Mouse (Mus musculus): ENCODE measurements around the gene Acox1. TPM values are rescaled to one million over a fixed set of nuclear protein-coding genes. Genes with fewer than 3 reads are reported as not detected.

Acox1 gene
- polyA plus RNA-seq, 1 experiment from 2014 or later = 98.9 TPM

- ATAC-seq = peak; percentile 95
- peak; percentile 90 for TF ChIP-seq CTCF (IDR thresholded peaks at IDR 0.05; ENCODE audit: low read depth)
- WGBS = under 1% methylated on average over 54 of the region's 60 CpGs
- H3K9ac ChIP-seq (ENCODE audit: low read depth, low read length) = peak within 1 kb of the TSS; percentile 51
- H3K4me2 ChIP-seq (replicated peaks; ENCODE audit: low read depth) = peak within 1 kb of the TSS; percentile 83
- peak within 1 kb of the TSS; percentile 17 for H3K27ac ChIP-seq (ENCODE audit: low read depth, low read length)
- no peaks in the 10 kb centered on the region for H3K4me1 ChIP-seq (replicated peaks; ENCODE audit: control insufficient read depth, insufficient read depth, low read length)
- H3K27me3 ChIP-seq (replicated peaks; ENCODE audit: control insufficient read depth, insufficient read depth, low read length) = no peaks in the 10 kb centered on the region
- H3K9me3 ChIP-seq (ENCODE audit: control insufficient read depth) = no peaks in the 10 kb centered on the region
- H3K36me3 ChIP-seq (ENCODE audit: control insufficient read depth, insufficient read depth) = peaks cover 26% of the 10 kb centered on the region; the same call in 1 of the 2 replicates
- H3K4me3 ChIP-seq (ENCODE audit: low read depth, low read length) = peak within 1 kb of the TSS; percentile 89
Measured at GRCm38 (mm10) chr11:116138468-116139138, 60.2 kb downstream of the Acox1 start, which contains the start of gene Mrpl38. Gene Mrpl38 (minus strand): TSS chr11:116138868.

- 1% methylated on average over 20 of the region's 20 CpGs for WGBS
- ATAC-seq = no peak
- Histone ChIP-seq H3K4me2 (replicated peaks; ENCODE audit: low read depth) (peak overlapping the region; percentile 83), H3K4me3 (ENCODE audit: low read depth, low read length) (peak overlapping the region; percentile 89), H3K27me3 (replicated peaks; ENCODE audit: control insufficient read depth, insufficient read depth, low read length) (no peaks in the 10 kb centered on the region), H3K9me3 (ENCODE audit: control insufficient read depth) (no peaks in the 10 kb centered on the region), H3K27ac (ENCODE audit: low read depth, low read length) (peak overlapping the region; percentile 17), H3K9ac (ENCODE audit: low read depth, low read length) (peak overlapping the region; percentile 51), H3K4me1 (replicated peaks; ENCODE audit: control insufficient read depth, insufficient read depth, low read length) (no peaks in the 10 kb centered on the region), H3K36me3 (ENCODE audit: control insufficient read depth, insufficient read depth) (peaks cover 27% of the 10 kb centered on the region; the same call in 1 of the 2 replicates)
- TF ChIP-seq CTCF (IDR thresholded peaks at IDR 0.05; ENCODE audit: low read depth) = no peak
Measured at GRCm38 (mm10) chr11:116138096-116138467, 60.8 kb downstream of the Acox1 start.

GRCm38 (mm10) chr11:116134171-116134570, 64.7 kb downstream of the Acox1 start:
- Histone ChIP-seq H3K4me3 (ENCODE audit: low read depth, low read length) (no peak overlapping the region), H3K27ac (ENCODE audit: low read depth, low read length) (no peak overlapping the region), H3K36me3 (ENCODE audit: control insufficient read depth, insufficient read depth) (peaks cover 26% of the 10 kb centered on the region; the same call in 1 of the 2 replicates), H3K4me1 (replicated peaks; ENCODE audit: control insufficient read depth, insufficient read depth, low read length) (peaks cover 6% of the 10 kb centered on the region), H3K9ac (ENCODE audit: low read depth, low read length) (no peak overlapping the region), H3K4me2 (replicated peaks; ENCODE audit: low read depth) (no peak overlapping the region), H3K27me3 (replicated peaks; ENCODE audit: control insufficient read depth, insufficient read depth, low read length) (no peaks in the 10 kb centered on the region), H3K9me3 (ENCODE audit: control insufficient read depth) (no peaks in the 10 kb centered on the region)
- 89% methylated on average over 10 of the region's 10 CpGs for WGBS
- ATAC-seq = no peak
- TF ChIP-seq CTCF (IDR thresholded peaks at IDR 0.05; ENCODE audit: low read depth) = no peak

- Histone ChIP-seq H3K4me3 (ENCODE audit: low read depth, low read length) (no peak overlapping the region), H3K27ac (ENCODE audit: low read depth, low read length) (no peak overlapping the region), H3K36me3 (ENCODE audit: control insufficient read depth, insufficient read depth) (peaks cover 26% of the 10 kb centered on the region; the same call in 1 of the 2 replicates), H3K9ac (ENCODE audit: low read depth, low read length) (no peak overlapping the region), H3K9me3 (ENCODE audit: control insufficient read depth) (no peaks in the 10 kb centered on the region), H3K4me2 (replicated peaks; ENCODE audit: low read depth) (no peak overlapping the region), H3K4me1 (replicated peaks; ENCODE audit: control insufficient read depth, insufficient read depth, low read length) (peaks cover 8% of the 10 kb centered on the region), H3K27me3 (replicated peaks; ENCODE audit: control insufficient read depth, insufficient read depth, low read length) (no peaks in the 10 kb centered on the region)
- no peak for ATAC-seq
- 72% methylated on average over 5 of the region's 5 CpGs for WGBS
- TF ChIP-seq CTCF (IDR thresholded peaks at IDR 0.05; ENCODE audit: low read depth) = no peak
Measured at GRCm38 (mm10) chr11:116133497-116133896, 65.3 kb downstream of the Acox1 start.

- no peaks in the 10 kb centered on the region for H3K27me3 ChIP-seq (replicated peaks; ENCODE audit: control insufficient read depth, insufficient read depth, low read length)
Measured at GRCm38 (mm10) chr11:116132366-116133333, 66.2 kb downstream of the Acox1 start.

More at GRCm38 (mm10) chr11:116132366-116133333, 66.2 kb downstream of the Acox1 start:
- Histone ChIP-seq H3K9me3 (ENCODE audit: control insufficient read depth) (no peaks in the 10 kb centered on the region), H3K4me2 (replicated peaks; ENCODE audit: low read depth) (no peak overlapping the region), H3K27ac (ENCODE audit: low read depth, low read length) (no peak overlapping the region), H3K4me1 (replicated peaks; ENCODE audit: control insufficient read depth, insufficient read depth, low read length) (peaks cover 8% of the 10 kb centered on the region), H3K9ac (ENCODE audit: low read depth, low read length) (no peak overlapping the region), H3K4me3 (ENCODE audit: low read depth, low read length) (no peak overlapping the region), H3K36me3 (ENCODE audit: control insufficient read depth, insufficient read depth) (peaks cover 32% of the 10 kb centered on the region; the same call in 1 of the 2 replicates)
- ATAC-seq = no peak
- peak; percentile 61 for TF ChIP-seq CTCF (IDR thresholded peaks at IDR 0.05; ENCODE audit: low read depth)
- 82% methylated on average over 16 of the region's 16 CpGs for WGBS

All from intestine, postnatal 0 days (tissue).